Mouse (Mus musculus) midbrain, embryonic 16.5 days (tissue): Measurements from ENCODE around the gene Atp6v1e2. TPM values are rescaled to one million over a fixed set of nuclear protein-coding genes. Genes with fewer than 3 reads are reported as not detected.

Experiments
- polyA plus RNA-seq: library from polyadenylated mRNA; unstranded; fragments of >200 nt; fragmentation: Nextera tagmentation; extraction: Ambion mirVana; gene quantifications from 2 replicates; pipeline ENCODE4 v1.2.1, GENCODE M21; 2015

The Atp6v1e2 gene
- polyA plus RNA-seq, 1 experiment from 2014 or later = not detected

Other genes starting within 250 kb of the Atp6v1e2 start
- 4.8 and 5.4 TPM in 2 replicates for gene Epas1, start 194.2 kb downstream of the Atp6v1e2 start, polyA plus RNA-seq
- not detected in 2 replicates for gene Tmem247, start 30.5 kb downstream of the Atp6v1e2 start, polyA plus RNA-seq
- gene Rhoq, start 15.2 kb upstream of the Atp6v1e2 start, polyA plus RNA-seq = 5.3 and 6.0 TPM in 2 replicates
- gene Pigf, start 77.5 kb upstream of the Atp6v1e2 start, polyA plus RNA-seq = 30.9 and 32.7 TPM in 2 replicates
- gene Cript, start 77.7 kb upstream of the Atp6v1e2 start, polyA plus RNA-seq = 209 and 213 TPM in 2 replicates
- 14.4 and 14.5 TPM in 2 replicates for gene Socs5, start 159.8 kb upstream of the Atp6v1e2 start, polyA plus RNA-seq